Mouse (Mus musculus) megakaryocyte, embryonic 14.5 days (primary cell): Measurements from ENCODE around the gene Cfap44. TPM values are rescaled to one million over a fixed set of nuclear protein-coding genes. Genes with fewer than 3 reads are reported as not detected.

ENCODE experiments used
- H3K27me3 ChIP-seq: replicated peaks from 2 replicates; pipeline ENCODE3; 2012; ENCODE audit warnings: inconsistent platforms
- H3K36me3 ChIP-seq: replicated peaks from 2 replicates; pipeline ENCODE3; 2012; ENCODE audit warnings: low read length, inconsistent platforms, mixed read lengths
- H3K4me1 ChIP-seq: 2 replicates; pipeline ENCODE4 v1.6.1; 2012; ENCODE audit warnings: inconsistent platforms
- H3K4me3 ChIP-seq: replicated peaks from 2 replicates; pipeline ENCODE3; 2012; ENCODE audit warnings: moderate library complexity, mild to moderate bottlenecking, inconsistent platforms
- H3K9me3 ChIP-seq: 2 replicates; pipeline ENCODE4 v1.6.1; 2012; ENCODE audit warnings: inconsistent platforms
- FLI1 ChIP-seq: IDR thresholded peaks from 2 replicates; pipeline ENCODE4 v1.6.1; 2012; ENCODE audit warnings: low read length, inconsistent platforms, mixed read lengths
- GATA1 ChIP-seq: IDR thresholded peaks from 3 replicates; pipeline ENCODE4 v1.6.1; 2012; ENCODE audit warnings: mixed read lengths, low read length, inconsistent platforms, borderline replicate concordance
- polyA plus RNA-seq: library from polyadenylated mRNA; stranded (reverse); fragments of >175 nt; gene quantifications from 2 replicates; pipeline ENCODE4 v1.2.3, GENCODE M21; 2012; ENCODE audit warnings: low replicate concordance; ENCODE audit not compliant: insufficient read depth

Cfap44 gene
- polyA plus RNA-seq, 1 experiment = not detected

DNA sequence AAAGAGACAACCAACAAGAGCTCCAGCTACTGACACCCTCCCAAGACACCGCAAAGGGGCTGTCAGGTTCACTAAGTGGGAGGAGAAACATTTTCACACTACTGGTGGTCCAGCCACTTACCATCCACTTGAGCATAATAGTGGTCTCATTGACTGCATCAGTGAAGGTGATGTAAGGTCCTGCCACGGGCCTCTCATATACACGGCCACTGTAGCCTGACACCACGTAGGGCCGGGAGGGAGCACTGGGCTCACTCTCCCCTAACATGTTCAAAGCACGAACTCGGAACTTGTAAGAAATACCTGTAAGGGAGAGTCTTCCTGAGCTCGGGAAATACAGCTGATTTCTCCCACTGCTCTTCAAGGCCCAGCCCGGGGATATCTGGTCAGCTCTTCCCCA is 96.5 kb downstream of the Cfap44 start:
- no peaks in the 10 kb centered on the region for H3K36me3 ChIP-seq

DNA sequence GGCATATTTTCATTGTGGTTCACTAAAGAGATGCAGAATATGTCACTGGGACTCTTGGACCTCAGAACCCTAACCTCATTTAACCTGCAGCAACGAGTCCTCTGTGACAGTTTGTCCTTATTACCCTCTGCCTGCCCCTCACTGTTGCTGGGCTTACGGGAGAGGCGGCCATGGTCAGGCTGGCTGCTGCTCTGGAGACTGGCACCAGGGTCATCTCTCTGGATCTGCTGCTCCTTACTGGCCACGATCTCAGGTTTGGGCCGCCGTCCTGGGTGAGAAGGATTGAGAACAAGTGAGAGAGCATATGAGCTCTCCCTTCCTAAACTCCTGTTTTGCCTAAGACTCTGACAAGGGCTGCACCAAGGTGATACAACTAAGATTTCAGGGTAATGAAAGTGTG is 97.6 kb downstream of the Cfap44 start:
- Histone ChIP-seq H3K27me3 (peaks cover 50% of the 10 kb centered on the region), H3K4me1 (peaks cover 11% of the 10 kb centered on the region), H3K9me3 (no peaks in the 10 kb centered on the region), H3K4me3 (no peak overlapping the region), H3K36me3 (no peaks in the 10 kb centered on the region)
- no peak for TF ChIP-seq GATA1
- TF ChIP-seq FLI1 = no peak

More for the DNA sequence above, 96.5 kb downstream of the Cfap44 start:
- H3K4me3 ChIP-seq = no peak overlapping the region
- TF ChIP-seq FLI1 = no peak
- no peak for TF ChIP-seq GATA1
- peaks cover 53% of the 10 kb centered on the region for H3K27me3 ChIP-seq
- no peaks in the 10 kb centered on the region for H3K9me3 ChIP-seq
- H3K4me1 ChIP-seq = peaks cover 11% of the 10 kb centered on the region

DNA sequence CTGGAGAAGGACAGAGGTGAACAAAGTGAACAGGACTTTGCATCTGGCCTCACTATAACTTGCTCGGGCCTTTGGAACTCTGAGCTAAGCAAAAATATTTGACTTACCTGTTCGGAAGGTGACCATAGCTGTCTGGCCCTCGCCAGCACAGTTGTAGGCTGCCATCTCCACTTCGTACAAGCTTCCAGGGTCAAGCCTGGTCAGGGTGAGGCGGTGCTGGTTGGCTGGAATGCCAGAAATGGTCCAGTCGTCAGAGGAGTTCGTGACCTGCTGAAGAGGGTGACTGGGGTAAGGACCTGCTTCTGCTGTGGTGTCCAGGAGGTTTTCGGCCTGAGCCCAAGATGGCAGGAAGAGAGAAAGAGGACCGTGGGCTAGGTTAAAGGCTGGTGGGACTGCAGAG is 98.1 kb downstream of the Cfap44 start:
- Histone ChIP-seq H3K4me3 (no peak overlapping the region), H3K36me3 (no peaks in the 10 kb centered on the region), H3K4me1 (peaks cover 11% of the 10 kb centered on the region), H3K9me3 (no peaks in the 10 kb centered on the region), H3K27me3 (peaks cover 48% of the 10 kb centered on the region)
- TF ChIP-seq FLI1 (no peak), GATA1 (no peak)

GRCm38 (mm10) chr16:44493868-44494267 is 99.3 kb downstream of the Cfap44 start:
- H3K9me3 ChIP-seq = peaks cover 11% of the 10 kb centered on the region
- TF ChIP-seq FLI1 = no peak
- TF ChIP-seq GATA1 = no peak
- peaks cover 11% of the 10 kb centered on the region for H3K4me1 ChIP-seq
- no peaks in the 10 kb centered on the region for H3K36me3 ChIP-seq
- H3K4me3 ChIP-seq = no peak overlapping the region
- peaks cover 53% of the 10 kb centered on the region for H3K27me3 ChIP-seq

- no peaks in the 10 kb centered on the region for H3K36me3 ChIP-seq
- H3K4me3 ChIP-seq = no peak overlapping the region
- H3K9me3 ChIP-seq = peaks cover 16% of the 10 kb centered on the region
- peaks cover 55% of the 10 kb centered on the region for H3K27me3 ChIP-seq
- TF ChIP-seq GATA1 = no peak
- no peak for TF ChIP-seq FLI1
- peaks cover 11% of the 10 kb centered on the region for H3K4me1 ChIP-seq
Measured at GRCm38 (mm10) chr16:44494441-44495108, 100.0 kb downstream of the Cfap44 start.

GRCm38 (mm10) chr16:44496971-44497464 is 102.4 kb downstream of the Cfap44 start:
- H3K4me1 ChIP-seq = peaks cover 6% of the 10 kb centered on the region
- no peak for TF ChIP-seq GATA1
- no peak for TF ChIP-seq FLI1
- H3K4me3 ChIP-seq = no peak overlapping the region
- H3K36me3 ChIP-seq = no peaks in the 10 kb centered on the region
- peaks cover 40% of the 10 kb centered on the region for H3K9me3 ChIP-seq
- peaks cover 64% of the 10 kb centered on the region for H3K27me3 ChIP-seq

DNA sequence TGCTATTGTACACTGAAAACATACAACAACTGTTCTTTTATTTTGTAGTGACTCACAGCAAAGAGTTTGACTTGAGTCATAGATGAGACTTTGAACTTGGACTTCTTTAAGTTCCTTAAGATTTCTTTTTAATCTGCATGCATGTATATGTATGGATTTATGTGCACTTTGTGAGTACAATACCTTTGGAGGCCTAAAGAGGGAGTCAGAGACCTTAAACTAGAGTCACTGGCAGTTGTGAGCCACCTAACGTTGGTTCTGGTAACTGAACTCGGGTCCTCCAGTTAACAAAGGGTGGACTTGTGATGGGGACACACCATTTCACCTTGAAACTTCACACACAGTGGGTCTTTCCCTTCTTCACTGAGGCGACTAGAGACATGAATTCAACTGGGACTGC is 103.9 kb downstream of the Cfap44 start:
- Histone ChIP-seq H3K4me1 (peaks cover 20% of the 10 kb centered on the region), H3K36me3 (no peaks in the 10 kb centered on the region), H3K27me3 (peaks cover 64% of the 10 kb centered on the region), H3K4me3 (no peak overlapping the region), H3K9me3 (peaks cover 40% of the 10 kb centered on the region)
- TF ChIP-seq FLI1 (no peak), GATA1 (no peak)

GRCm38 (mm10) chr16:44501783-44502182 is 107.2 kb downstream of the Cfap44 start:
- H3K9me3 ChIP-seq = peaks cover 57% of the 10 kb centered on the region
- H3K4me3 ChIP-seq = no peak overlapping the region
- no peaks in the 10 kb centered on the region for H3K36me3 ChIP-seq
- no peak for TF ChIP-seq GATA1
- no peak for TF ChIP-seq FLI1
- peaks cover 18% of the 10 kb centered on the region for H3K4me1 ChIP-seq
- peaks cover 68% of the 10 kb centered on the region for H3K27me3 ChIP-seq

DNA sequence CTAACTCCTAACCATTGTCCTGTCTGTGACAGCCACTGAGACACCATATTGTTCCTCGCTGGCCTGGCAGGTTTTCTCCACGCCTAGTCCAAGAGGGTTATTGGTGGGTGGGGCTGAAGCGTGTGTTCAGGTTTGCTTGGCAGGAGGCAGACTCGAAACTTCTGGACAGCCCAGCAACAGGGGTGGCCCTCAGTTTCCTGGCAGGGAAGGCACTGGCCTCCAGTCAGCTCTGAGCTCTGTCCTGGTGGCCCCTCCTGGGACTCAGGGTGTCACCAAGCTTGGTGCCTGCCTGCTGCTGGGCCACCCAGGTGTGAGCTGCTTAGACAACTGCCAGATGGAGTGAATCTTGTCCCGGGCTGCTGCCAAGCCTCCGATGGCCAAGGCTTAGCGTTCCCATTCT is 107.7 kb downstream of the Cfap44 start:
- Histone ChIP-seq H3K9me3 (peaks cover 60% of the 10 kb centered on the region), H3K4me1 (peaks cover 18% of the 10 kb centered on the region), H3K36me3 (no peaks in the 10 kb centered on the region), H3K27me3 (peaks cover 70% of the 10 kb centered on the region), H3K4me3 (no peak overlapping the region)
- TF ChIP-seq GATA1 (no peak), FLI1 (no peak)

DNA sequence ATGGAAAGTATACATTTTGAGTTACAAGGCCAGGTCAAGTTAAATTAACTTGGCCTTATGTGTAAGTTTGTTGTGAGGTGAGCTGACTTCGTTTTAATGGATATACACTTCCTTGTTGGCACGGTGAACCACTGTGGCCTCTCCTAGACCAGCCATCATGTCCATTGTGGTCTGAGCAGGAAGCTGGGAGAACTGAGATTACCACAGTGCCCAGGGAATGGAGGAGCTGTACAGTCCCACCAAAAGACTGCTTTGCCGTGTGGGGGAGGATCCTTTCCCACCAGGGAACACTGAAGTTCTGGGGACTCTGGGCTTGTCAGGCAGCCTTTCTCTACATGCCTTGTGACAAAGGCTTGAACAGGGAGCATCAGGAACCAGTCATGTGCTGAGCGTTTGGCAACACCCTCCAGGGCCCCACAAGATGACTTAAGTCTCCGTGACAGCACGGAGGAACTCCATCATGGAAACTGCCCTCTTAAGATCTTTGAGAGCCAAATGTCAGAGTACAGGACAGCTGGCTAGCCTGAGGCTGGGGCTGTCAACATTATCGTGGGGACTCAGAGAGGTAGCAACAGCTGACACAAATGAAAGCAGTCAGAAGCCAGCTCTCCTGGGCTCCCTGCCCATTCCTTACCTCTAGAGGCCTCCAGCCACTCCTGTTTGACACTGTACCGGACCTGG is 108.4 kb downstream of the Cfap44 start:
- Histone ChIP-seq H3K4me1 (peaks cover 22% of the 10 kb centered on the region), H3K36me3 (no peaks in the 10 kb centered on the region), H3K9me3 (peaks cover 57% of the 10 kb centered on the region), H3K4me3 (peak overlapping the region; percentile 71), H3K27me3 (peaks cover 68% of the 10 kb centered on the region)
- no peak for TF ChIP-seq GATA1
- no peak for TF ChIP-seq FLI1

DNA sequence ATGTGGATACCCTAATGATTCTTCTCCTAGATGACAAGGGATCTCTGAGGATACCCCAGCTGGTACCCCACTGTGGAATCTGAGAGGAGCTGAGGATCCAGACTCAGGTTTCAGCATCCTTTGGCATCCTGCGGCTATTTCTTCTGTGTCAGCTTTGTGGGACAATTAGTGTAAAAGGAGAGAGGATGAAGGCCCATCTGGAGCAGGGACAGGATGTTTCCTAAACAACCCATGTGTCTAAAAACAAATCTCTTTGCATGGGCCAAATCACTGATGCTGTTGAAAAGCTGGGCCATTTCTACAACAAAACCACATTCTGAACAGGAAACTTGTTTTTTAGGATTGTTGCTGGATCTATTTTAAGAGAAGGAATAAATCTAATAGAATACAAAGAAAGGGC is 110.6 kb downstream of the Cfap44 start:
- peaks cover 23% of the 10 kb centered on the region for H3K4me1 ChIP-seq
- no peak overlapping the region for H3K4me3 ChIP-seq
- peaks cover 37% of the 10 kb centered on the region for H3K9me3 ChIP-seq
- no peak for TF ChIP-seq GATA1
- no peak for TF ChIP-seq FLI1
- peaks cover 54% of the 10 kb centered on the region for H3K27me3 ChIP-seq
- no peaks in the 10 kb centered on the region for H3K36me3 ChIP-seq
